Mouse (Mus musculus): ENCODE measurements at regions not wholly inside any gene's neighbourhood (a gene's known extent, or its start where the extent isn't known, plus 50 kb on each side); places are given as distances from the start of the nearest gene placed in this dataset.

DNA sequence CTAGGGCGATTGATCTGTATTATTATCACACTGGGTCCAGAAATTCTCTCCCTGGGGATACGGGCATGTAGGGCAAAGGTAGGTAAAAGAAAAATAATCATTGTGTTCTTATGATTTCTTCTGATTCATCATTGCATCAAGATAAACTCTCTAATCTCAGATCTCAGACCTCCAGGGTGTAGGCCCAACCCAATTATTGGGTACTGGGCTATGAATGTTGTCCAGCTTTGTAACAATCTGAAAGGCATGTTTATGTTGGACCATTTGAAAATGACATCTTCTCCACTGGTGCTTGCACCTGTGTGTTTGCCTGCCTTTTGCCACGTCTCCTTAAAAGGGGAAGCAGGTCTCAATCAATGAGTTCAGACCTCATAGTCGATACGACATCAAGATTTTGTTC, 95.4 kb upstream of the Egr2 start:
- no peak for DNase-seq

DNA sequence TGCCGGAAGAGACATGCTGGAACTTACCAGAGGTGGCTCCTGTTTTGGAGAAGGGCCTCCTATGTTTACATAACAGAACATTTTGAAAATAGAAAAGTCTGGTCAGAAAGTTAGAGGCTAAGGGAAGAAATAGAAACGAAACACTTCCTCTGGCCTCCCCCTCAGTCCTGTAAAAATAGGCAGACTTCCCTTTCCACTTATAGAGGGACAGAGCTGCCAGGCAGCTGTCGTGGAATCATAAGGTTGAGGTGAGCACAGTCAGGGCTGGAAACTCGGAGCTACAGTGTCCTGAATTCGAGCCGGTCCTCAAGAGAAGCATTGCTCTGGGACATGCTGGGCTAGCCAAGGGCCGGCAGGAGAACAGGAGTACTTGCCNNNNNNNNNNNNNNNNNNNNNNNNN, 94.0 kb upstream of the Egr2 start:
- DNase-seq, result no peak

DNA sequence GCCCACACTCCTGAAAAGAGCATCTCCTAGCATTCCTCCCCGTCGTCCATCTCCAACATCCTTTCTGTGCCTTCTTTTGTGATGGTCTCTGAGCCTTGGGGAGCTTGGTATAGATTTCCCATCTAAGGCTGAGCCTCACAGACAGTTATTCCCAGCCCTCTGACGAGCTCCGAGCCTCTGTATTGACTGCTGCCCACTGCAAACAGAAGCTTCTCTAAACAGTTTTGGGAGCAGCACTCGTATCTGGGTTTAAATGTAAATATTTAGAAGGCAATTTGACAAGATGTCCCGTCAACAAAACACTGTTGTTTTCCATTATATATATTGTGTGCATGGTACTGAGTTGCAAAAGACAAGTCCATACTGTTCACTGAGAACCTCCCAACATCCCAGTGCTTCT, 86.4 kb upstream of the Egr2 start:
- DNase-seq, result no peak

DNA sequence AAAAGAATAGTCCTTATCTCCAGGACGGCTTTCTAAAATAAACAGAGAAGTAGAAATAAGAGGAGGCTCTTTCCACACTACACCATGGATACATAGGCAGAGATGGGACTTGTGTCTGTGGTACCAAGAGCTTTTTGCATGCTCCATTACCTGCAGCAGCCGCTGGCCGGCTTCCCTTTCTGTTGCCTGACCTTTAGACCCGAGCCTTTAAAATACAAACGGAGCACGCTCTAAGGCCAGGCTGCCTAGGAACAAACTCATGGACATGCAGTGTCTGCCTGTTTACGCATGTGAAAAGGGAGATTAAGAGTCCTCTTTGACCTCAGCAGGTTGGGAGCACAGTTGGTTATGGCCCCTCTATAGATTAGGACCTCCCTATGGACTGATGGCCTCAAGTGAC, 81.1 kb upstream of the Egr2 start:
- no peak for DNase-seq

DNA sequence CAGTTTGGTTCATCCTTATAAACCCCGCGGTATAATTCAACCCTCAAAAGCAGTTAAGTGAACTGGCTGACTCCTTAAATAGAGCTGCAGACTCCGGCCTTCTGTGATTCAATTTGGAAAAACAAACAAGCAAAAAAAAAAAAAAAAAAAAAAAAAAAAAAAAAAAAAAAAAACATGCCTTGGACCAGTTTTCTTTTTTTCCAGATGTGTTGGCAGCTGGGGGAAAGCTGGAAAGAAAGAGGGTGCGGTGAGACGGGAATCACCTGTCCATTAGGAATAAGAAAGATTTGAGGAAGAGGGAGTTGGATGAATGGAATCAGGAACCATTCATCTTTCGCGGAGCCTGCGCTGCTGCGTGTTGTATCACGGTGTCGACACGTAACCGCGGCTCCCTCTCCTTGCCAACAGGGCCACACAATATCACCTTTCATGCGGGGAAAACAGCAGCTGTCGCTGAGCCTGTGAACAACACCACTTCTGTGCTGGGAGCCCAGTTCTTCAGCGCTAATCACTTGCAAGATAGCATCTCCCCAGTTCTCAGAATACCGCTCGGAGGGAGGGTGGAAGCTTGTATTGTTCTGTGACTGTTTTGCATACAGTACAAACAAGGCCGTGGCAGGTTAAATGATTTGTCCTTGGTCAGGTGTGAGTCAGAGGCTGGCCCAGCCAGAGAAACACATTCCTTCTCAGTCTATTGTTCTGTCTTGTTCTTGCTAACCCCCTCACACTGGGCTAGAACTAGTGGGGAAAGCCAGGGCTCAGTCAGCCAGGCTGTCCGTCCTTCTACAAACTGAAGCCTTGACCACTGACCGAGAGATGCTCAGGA, 76.6 kb upstream of the Egr2 start:
- no peak for DNase-seq

DNA sequence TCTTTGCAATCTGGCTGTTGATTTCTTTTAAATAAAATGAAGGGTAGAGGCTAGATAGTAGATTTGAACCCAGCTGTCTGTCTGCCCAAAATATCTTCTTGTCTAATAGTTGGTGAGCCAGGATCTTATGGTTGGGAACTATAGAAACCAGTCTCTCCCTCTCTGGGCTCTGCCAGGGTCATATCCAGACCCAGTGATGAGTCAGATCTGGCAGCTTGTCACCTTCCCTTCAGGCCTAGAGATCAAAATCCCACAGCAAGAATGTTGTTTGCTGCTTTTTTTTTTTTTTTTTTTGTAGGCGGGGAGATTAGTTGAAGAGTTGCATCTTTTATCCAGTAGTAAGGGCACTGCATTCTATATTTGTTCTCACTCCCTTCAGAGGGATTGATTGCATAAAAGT, 74.0 kb upstream of the Egr2 start:
- no peak for DNase-seq

DNA sequence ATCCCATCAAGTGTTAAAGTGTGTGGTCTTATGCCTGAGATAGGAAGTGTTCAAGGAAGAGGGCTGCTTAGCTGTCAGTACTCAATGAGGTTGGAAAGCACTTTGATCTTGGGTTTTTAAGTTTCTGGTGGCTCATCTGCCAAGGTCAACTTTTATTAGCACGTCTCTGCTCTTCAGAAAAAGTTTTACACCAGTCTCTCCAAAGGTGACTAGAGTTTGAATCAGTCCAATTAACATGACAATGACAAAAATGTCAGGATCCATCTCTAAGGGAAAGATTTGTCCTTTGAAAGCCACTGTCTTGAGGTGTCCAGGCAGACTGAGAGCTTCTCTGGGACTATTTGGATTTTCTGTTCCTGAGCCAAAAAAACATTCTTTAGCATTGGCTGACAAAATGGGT, 73.4 kb upstream of the Egr2 start:
- no peak for DNase-seq

DNA sequence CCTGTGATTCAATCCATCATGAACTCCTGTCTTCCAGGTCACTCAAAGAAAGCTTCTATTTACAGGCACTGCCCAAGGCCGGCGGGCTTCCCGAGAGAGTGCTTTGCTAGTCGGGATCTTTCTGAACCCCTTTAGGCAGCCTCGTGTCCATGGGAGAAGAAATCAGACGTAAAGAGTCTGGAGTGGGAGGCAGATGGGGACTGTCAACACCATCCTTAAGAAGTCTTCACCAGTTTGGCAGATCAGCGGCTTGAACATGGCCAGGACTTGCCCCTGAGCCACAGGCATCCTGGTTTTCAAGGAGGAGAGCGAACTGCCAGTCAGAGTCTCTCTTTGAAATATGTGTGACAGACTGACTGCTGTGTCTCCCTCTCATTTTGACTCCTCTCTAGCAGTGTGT, 66.6 kb upstream of the Egr2 start:
- DNase-seq, result no peak

DNA sequence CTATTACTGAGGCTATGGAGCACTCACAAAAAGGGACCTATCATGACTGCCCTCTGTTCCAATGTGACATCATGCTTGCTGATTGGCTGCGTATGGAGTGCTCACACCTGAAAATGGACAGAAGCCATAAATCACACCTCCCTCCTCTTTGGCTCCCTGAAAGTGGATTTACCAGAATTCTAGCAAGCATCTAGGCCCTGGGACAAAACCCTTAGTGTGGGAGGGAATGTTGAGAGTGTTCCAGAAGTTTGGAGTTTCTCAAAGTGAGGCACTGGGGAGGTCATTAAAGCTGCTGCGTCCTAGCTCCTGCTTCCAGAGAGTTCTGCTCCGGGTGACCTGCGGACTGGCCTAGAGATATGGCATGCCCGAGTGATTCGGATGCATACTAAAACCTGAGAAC, 62.3 kb upstream of the Egr2 start:
- DNase-seq, result no peak

DNA sequence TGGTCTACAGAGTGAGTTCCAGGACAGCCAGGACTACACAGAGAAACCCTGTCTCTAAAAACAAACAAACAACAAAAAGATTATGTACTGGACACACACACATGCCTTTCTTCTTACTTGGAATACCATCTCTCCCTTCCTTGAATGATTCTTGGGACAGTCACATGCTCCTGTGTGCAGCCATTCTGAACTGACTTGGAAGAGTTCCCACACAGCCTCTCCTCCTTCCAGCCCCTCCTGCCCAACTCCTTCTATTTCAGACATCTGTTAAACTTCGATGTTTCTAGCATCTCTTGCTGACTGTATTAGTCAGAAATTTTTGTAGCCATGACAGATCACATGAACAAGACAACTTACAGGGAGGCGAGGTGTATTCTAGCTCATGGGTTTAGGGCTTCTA, 60.9 kb upstream of the Egr2 start:
- no peak for DNase-seq

DNA sequence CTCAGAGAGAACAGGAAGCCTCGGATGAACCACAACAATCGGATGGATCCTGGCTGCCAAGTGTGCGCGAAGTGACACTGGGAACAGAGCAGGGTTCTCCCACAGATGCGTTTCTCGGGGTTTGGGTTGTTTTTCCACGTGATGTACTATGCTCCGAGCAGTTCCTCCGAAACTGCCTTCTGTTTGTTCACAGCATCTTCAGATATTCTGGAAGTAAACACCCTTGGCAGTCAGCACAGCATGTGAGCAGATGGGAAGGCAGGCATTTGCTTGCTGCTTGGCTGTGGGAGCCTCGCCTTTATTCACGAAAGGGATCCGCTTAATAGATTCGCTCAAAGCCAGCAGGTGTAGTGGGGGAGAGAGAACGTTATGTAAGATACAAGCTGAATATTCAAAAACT, 53.0 kb upstream of the Egr2 start:
- peak; percentile 84 for DNase-seq

DNA sequence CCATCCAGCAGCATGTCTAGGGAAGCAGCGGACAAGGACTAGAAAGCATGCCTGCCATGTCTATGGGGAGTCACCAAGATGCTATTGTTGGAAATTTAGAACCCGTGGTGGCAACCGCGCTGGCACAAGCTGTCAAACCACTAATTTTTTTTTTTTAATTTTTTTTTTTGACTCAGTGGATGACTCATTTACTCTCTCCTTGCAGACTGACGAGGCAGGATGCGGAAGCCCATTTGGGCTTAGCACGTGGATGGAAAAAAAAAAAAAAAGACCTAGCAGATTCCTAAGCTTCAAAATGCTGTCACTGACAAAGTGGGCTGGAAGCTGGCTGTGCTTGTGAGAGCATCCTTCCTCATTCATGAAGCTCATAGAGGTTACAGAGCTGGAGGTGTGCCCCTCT, 51.9 kb upstream of the Egr2 start:
- DNase-seq, result peak; percentile 34

DNA sequence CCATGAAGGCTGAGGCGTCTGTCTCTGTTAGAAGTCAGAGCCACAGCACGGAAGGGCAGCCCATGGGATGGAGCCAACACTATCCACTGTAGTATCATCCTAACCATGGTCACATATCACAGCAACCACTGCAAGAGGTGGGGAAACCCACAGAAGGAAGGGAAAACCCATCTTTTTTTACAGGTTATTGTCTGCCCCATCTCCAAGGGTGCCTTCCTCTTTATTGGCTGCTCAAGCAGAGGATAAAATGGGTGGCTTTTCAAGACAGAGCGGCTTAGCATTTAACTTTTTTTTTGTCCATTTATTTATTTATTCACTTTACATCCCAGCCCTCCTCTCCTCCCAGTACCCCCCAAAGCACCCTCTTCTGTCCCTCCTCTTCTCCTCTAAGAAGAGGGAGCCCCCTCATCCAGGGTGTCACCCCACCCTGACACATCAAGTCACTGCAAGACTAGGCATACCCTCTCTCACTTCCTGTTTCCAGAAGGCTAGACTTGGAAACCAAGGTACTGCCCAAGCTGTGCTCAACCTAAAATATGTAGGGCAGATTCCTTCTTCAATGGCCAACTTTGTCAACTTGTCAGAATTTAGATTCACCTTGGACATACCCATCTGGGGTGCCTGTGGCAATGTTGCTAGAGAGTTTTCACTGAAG, 51.1 kb upstream of the Egr2 start:
- no peak for DNase-seq

Measured in layer of hippocampus, adult 9-11 months (tissue).